Mouse (Mus musculus) heart, adult 10 weeks (tissue): ENCODE data around the gene Eri3. TPM values are rescaled to one million over a fixed set of nuclear protein-coding genes. Genes with fewer than 3 reads are reported as not detected.

ENCODE experiments used
- polyA plus RNA-seq: library from polyadenylated mRNA; stranded (reverse); fragments of 350-450 nt; fragmentation: Illumina TruSeq; extraction: RNeasy Lipid Tissue Mini Kit (QIAGEN cat#74804); gene quantifications from one replicate; pipeline ENCODE4 v1.2.3, GENCODE M21; 2014; ENCODE audit warnings: low read depth, low replicate concordance

Gene Eri3
- polyA plus RNA-seq = 57.6 TPM

GRCm38 (mm10) chr4:117550140-117550851 is at the start of gene Eri3:
Gene Eri3 (plus strand): TSS chr4:117550365.

DNA sequence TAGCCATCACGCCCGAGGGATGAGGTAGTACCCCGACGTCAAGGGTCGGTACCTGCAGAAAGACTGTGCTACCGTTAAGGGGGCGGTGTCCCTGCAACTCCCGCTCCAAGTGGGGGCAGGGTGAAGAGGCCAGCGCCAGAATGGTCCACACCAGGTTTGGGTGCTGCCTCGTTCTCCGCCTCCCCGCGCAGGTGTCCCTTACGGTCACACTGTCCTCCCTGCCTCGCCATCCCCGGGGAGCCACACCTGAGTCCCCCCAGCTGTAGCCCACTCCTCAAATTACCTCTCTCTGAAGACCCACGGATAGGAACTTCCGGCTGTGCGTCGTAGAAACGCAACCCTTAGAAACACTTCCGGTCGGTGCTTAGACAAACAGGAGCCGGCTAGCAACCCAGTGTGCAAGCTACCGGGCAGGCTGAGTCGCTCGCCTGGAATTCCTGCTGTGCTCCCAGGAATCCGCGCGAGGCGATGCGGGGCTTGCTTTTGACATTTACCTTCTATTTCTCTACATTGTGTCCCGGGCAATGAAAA is 131.8 kb downstream of the Eri3 start, which contains the start of gene Dmap1:
TSS of gene Dmap1 (minus strand) at position 343 of the 531 bp plus-strand sequence.

Other genes with a start within 250 kb of the Eri3 start
- gene Rnf220, start 53.3 kb upstream of the Eri3 start, polyA plus RNA-seq = 41.0 TPM
- 19.4 TPM for gene Dmap1, start 131.9 kb downstream of the Eri3 start, polyA plus RNA-seq
- gene Gm12845, start 174.0 kb downstream of the Eri3 start, polyA plus RNA-seq = not detected
- gene Klf17, start 215.3 kb downstream of the Eri3 start, polyA plus RNA-seq = not detected